Mouse (Mus musculus) E14TG2a.4 (cell line): ENCODE data around the gene Ptprh.

ENCODE experiments used
- CTCF ChIP-seq: conservative IDR thresholded peaks from 2 replicates; pipeline ENCODE4 v1.5.1; 2014; ENCODE audit warnings: low read length
- NANOG ChIP-seq: IDR thresholded peaks from 2 replicates; pipeline ENCODE4 v1.6.1; 2014; ENCODE audit warnings: borderline replicate concordance, low read length, mixed read lengths

DNA sequence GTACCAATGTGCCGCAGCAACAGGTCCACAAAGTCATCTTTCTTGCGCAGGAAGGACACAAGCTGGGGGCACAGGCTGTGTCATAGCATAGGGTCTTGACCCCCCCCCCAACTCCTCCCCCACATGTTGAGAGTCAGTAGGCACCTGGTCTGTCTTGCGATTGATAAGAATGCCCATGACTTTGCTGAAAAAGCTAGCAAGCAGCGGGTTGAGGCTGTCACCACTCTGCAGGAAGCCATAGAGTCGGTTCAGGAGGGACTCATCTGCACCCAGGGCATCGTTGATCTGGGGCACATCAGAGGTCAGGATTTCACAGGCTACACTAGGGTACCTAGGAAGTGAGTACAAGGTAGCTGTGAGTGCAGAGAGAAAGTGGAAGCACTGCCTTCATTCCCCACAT, 39.4 kb upstream of the Ptprh start:
- no peak for TF ChIP-seq CTCF
- TF ChIP-seq NANOG = no peak
